In the genomic region with DNA sequence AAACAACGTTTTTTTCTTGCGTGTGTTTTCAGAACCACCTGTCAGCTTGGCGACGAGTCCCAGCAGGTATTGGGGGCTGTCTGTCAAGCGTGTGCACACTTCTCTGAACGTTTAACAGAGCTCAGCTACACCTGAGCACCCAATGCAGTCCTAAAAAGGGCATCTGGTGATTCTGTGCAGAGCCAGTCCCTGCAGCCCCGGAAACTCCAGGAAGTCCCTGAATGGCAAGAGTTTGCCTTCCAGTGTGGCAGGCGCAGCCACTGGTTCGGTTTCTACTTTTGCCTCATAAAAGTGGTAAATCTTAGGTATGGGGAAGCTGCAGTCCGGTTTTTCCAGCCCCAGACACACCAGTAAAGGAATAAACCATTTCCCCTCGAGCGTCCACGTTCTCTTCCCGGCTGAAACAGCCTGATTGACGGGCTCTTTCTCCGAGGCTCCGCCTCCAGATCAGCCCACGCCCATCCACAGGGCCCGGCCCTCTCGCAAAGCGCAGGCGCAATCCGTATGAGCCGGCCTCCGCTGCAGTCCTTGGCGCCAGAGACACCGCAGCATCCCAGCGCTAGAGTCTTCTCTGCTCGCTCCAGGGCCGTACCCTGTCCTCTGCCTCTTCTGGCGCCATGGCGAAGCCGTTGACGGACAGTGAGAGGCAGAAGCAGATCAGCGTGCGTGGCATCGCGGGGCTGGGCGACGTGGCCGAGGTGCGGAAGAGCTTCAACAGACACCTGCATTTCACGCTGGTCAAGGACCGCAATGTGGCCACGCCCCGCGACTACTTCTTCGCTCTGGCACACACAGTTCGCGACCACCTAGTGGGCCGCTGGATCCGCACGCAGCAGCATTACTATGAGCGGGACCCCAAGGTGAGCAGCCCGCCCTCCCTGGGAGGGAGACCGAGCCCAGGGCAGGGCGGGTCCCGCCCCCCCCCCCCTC, we compare ENCODE assay signal across 7 mouse cellular contexts. TPM values are rescaled to one million over a fixed set of nuclear protein-coding genes. Genes with fewer than 3 reads are reported as not detected.
DNase-seq lines count a peak whose midpoint lies in the region; ATAC-seq lines count a peak whose summit lies in the region.

TSS of gene Pygb (plus strand) at position 485 of the 930 bp plus-strand sequence.

- intact Hi-C loops in left cerebral cortex, postnatal 10 days (cut with DNase I): loop anchor here (2.0 kb wide), 1 partner anchor 38 kb away; the partner anchor contains the start of gene Entpd6

- peak; percentile 97 for ATAC-seq in megakaryocyte-erythroid progenitor cell, adult 5-6 weeks (replicated peaks; ENCODE audit: low FRiP score, low TSS enrichment, poor library complexity, severe bottlenecking)

- DNase-seq in adrenal gland, adult (ENCODE audit: inconsistent age in 2 of 2, low spot score in 1 of 2): peak; percentile 90 to 94
- DNase-seq in embryo, embryonic 10 days (ENCODE audit: low spot score): peak; percentile 95
- peak; percentile 83 for DNase-seq in gastrocnemius, postnatal 10 days
- peak; percentile 95 for DNase-seq in induced T-regulatory cell, adult 2 months (ENCODE audit: low read depth)
- peak; percentile 78 to 92 for DNase-seq in left cerebral cortex, postnatal 10 days (ENCODE audit: extremely low spot score in 1 of 2, low spot score in 2 of 2)
- peak; percentile 80 for DNase-seq in right cerebral cortex, postnatal 4 days

RNA-seq across cellular contexts. Expression of gene Pygb, which starts in this region (rescaled TPM):
- total RNA-seq in gastrocnemius, postnatal 10 days (2021): 10 to 100 TPM; 15.2 to 20.1 TPM
- 100 to 1,000 TPM; 135 to 136 TPM for total RNA-seq in left cerebral cortex, postnatal 10 days (2021)
- 14.1 and 16.1 TPM in 2 replicates for total RNA-seq in megakaryocyte-erythroid progenitor cell, adult 5-6 weeks (2014; fragmentation: Nextera tagmentation)
- 11.7 and 13.0 TPM in 2 replicates for total RNA-seq in megakaryocyte-erythroid progenitor cell, adult 5-6 weeks (2017)

Comparison
In these comparisons a context has a peak if more than half of its experiments do, and no peak if none do; other contexts are left out.
1. Peak in every context shown above with its lines: DNase-seq and ATAC-seq.
2. RNA of gene Pygb (total RNA-seq): 135 to 136 TPM in left cerebral cortex, postnatal 10 days; 15.2 to 20.1 TPM in gastrocnemius, postnatal 10 days and 11.7 to 16.1 TPM in megakaryocyte-erythroid progenitor cell, adult 5-6 weeks; every median in the first group is over 4 times any median in the second.